8 mouse cellular contexts compared by ENCODE assay signal in genomic region chr4:145219240-145219985, GRCm38 (mm10). TPM values are rescaled to one million over a fixed set of nuclear protein-coding genes. Genes with fewer than 3 reads are reported as not detected.
DNase-seq lines count a peak whose midpoint lies in the region; ATAC-seq and TF ChIP-seq lines count a peak whose summit lies in the region.

No protein-coding gene starts in this region.

- no peaks in the 10 kb centered on the region for H3K9me3 ChIP-seq in heart, postnatal 0 days (replicated peaks; ENCODE audit: control insufficient read depth, low read length)
- no peaks in the 10 kb centered on the region for H3K9me3 ChIP-seq in intestine, embryonic 16.5 days (ENCODE audit: control insufficient read depth, low read length)

- ATAC-seq in heart, postnatal 0 days (ENCODE audit: insufficient read depth, low read depth), result no peak
- ATAC-seq in intestine, embryonic 16.5 days, result peak; percentile 39; the same call in 1 of the 2 replicates
- ATAC-seq in neutrophil, adult 5-6 weeks (ENCODE audit: extremely low read depth, insufficient number of reproducible peaks, low FRiP score, poor library complexity, severe bottlenecking), result peak; percentile 33; the same call in 1 of the 2 replicates

- H3K4me1 ChIP-seq in heart, postnatal 0 days (ENCODE audit: control insufficient read depth, insufficient read depth), result no peaks in the 10 kb centered on the region; the same call in 1 of the 2 replicates
- H3K4me1 ChIP-seq in intestine, embryonic 16.5 days (ENCODE audit: control insufficient read depth, insufficient read depth, low read length), result peaks cover 2% of the 10 kb centered on the region; the same call in 1 of the 2 replicates

- WGBS in heart, postnatal 0 days, result 62% methylated on average over 15 of the region's 15 CpGs
- WGBS in intestine, embryonic 16.5 days, result 64% methylated on average over 15 of the region's 15 CpGs

- no peaks in the 10 kb centered on the region for H3K27me3 ChIP-seq in heart, postnatal 0 days (ENCODE audit: control insufficient read depth, insufficient read depth, low read length)
- no peaks in the 10 kb centered on the region for H3K27me3 ChIP-seq in intestine, embryonic 16.5 days (replicated peaks; ENCODE audit: control insufficient read depth, insufficient read depth, low read length)

- no peak overlapping the region for H3K9ac ChIP-seq in heart, postnatal 0 days (replicated peaks; ENCODE audit: low read depth, low read length)
- no peak overlapping the region for H3K9ac ChIP-seq in intestine, embryonic 16.5 days (ENCODE audit: low read depth, low read length)

- no peak overlapping the region for H3K27ac ChIP-seq in heart, postnatal 0 days (ENCODE audit: low read depth)
- H3K27ac ChIP-seq in intestine, embryonic 16.5 days (ENCODE audit: low read length), result no peak overlapping the region

- 0 out of 2 replicates have a peak, but pooled peaks have one; percentile 10 for TF ChIP-seq CTCF in heart, postnatal 0 days (IDR thresholded peaks at IDR 0.05; ENCODE audit: low read depth)

- DNase-seq in heart, postnatal 0 days (ENCODE audit: low spot score), result no peak
- DNase-seq in heart, adult 8-10 months (ENCODE audit: low spot score), result no peak
- DNase-seq in urinary bladder, postnatal 14 days (ENCODE audit: low spot score), result peak; percentile 43
- no peak for DNase-seq in urinary bladder, postnatal 36 days (ENCODE audit: low spot score in 2 of 2)
- DNase-seq in frontal cortex, postnatal 14 days (ENCODE audit: low spot score in 2 of 2), result no peak
- no peak for DNase-seq in frontal cortex, postnatal 36 days (ENCODE audit: low spot score in 2 of 2)

- no peak overlapping the region for H3K4me3 ChIP-seq in heart, postnatal 0 days (ENCODE audit: low read depth, low read length)
- H3K4me3 ChIP-seq in intestine, embryonic 16.5 days (ENCODE audit: low read length), result no peak overlapping the region

- H3K4me2 ChIP-seq in heart, postnatal 0 days (ENCODE audit: low read depth, low read length), result no peak overlapping the region
- no peak overlapping the region for H3K4me2 ChIP-seq in intestine, embryonic 16.5 days (ENCODE audit: low read depth, low read length)

- H3K36me3 ChIP-seq in heart, postnatal 0 days (replicated peaks; ENCODE audit: control insufficient read depth, insufficient read depth, low read length), result no peaks in the 10 kb centered on the region
- H3K36me3 ChIP-seq in intestine, embryonic 16.5 days (ENCODE audit: control insufficient read depth, insufficient read depth, low read length), result no peaks in the 10 kb centered on the region

- TF ChIP-seq EP300 in heart, postnatal 0 days (IDR thresholded peaks at IDR 0.05; ENCODE audit: low read depth), result no peak

RNA-seq across cellular contexts. Expression of gene Vps13d, which starts 24.6 kb away (rescaled TPM):
- 32.2 and 42.6 TPM in 2 replicates for total RNA-seq in heart, postnatal 0 days (2014; rRNA removed; ENCODE audit: low replicate concordance)
- polyA plus RNA-seq in heart, postnatal 0 days (2015; fragmentation: Nextera tagmentation; extraction: Ambion mirVana), result 7.6 and 9.0 TPM in 2 replicates
- 10 to 100 TPM; 76.7 to 88.3 (median 79.4) TPM for total RNA-seq in heart, adult 8-10 months (2022)
- polyA plus RNA-seq in intestine, embryonic 16.5 days (2015; fragmentation: Nextera tagmentation; extraction: Ambion mirVana), result 10.0 and 11.4 TPM in 2 replicates
- 87.7 and 101 TPM in 2 replicates for total RNA-seq in neutrophil, adult 5-6 weeks (2017)

RNA-seq across cellular contexts. Expression of gene Tnfrsf1b, which starts 27.3 kb away (rescaled TPM):
- 11.1 and 26.5 TPM in 2 replicates for total RNA-seq in heart, postnatal 0 days (2014; rRNA removed; ENCODE audit: low replicate concordance)
- 2.0 TPM in 2 replicates for polyA plus RNA-seq in heart, postnatal 0 days (2015; fragmentation: Nextera tagmentation; extraction: Ambion mirVana)
- 1 to 10 TPM; 4.6 to 7.7 (median 5.3) TPM for total RNA-seq in heart, adult 8-10 months (2022)
- 6.0 and 6.3 TPM in 2 replicates for polyA plus RNA-seq in intestine, embryonic 16.5 days (2015; fragmentation: Nextera tagmentation; extraction: Ambion mirVana)
- 91.5 and 109 TPM in 2 replicates for total RNA-seq in neutrophil, adult 5-6 weeks (2017)
